In genomic region chr12:45489029-45489428, GRCm38 (mm10) we compare ENCODE assay signal across 20 mouse cellular contexts.
DNase-seq lines count a peak whose midpoint lies in the region; ATAC-seq and TF ChIP-seq lines count a peak whose summit lies in the region.
"Had no signal": no experiment of that assay in that cellular context is flagged by ENCODE, and none has a peak within 500 bp of the region (broad histone marks: within the 10 kb centered on the region; RNA-seq: fewer than 3 reads in every experiment).

No protein-coding gene starts in this region.

- H3K36me3 ChIP-seq in stomach, postnatal 0 days (ENCODE audit: control insufficient read depth, insufficient read depth, low read length): no peaks in the 10 kb centered on the region
- H3K36me3 ChIP-seq: embryonic facial prominence, embryonic 10.5 days; embryonic facial prominence, embryonic 12.5 days; forebrain, embryonic 15.5 days had no signal

- ATAC-seq in stomach, postnatal 0 days (ENCODE audit: low FRiP score, low TSS enrichment): no peak
- ATAC-seq: forebrain, embryonic 13.5 days; forebrain, embryonic 15.5 days; forebrain, postnatal 0 days had no signal

- no peak overlapping the region for H3K4me3 ChIP-seq in layer of hippocampus, adult 2 months
- no peak overlapping the region for H3K4me3 ChIP-seq in stomach, postnatal 0 days (ENCODE audit: low read depth, low read length)
- H3K4me3 ChIP-seq: embryonic facial prominence, embryonic 10.5 days; embryonic facial prominence, embryonic 12.5 days; forebrain, embryonic 13.5 days; forebrain, embryonic 15.5 days had no signal

- H3K27ac ChIP-seq in layer of hippocampus, adult 2 months: no peak overlapping the region
- H3K27ac ChIP-seq in stomach, postnatal 0 days (replicated peaks): no peak overlapping the region
- H3K27ac ChIP-seq: embryonic facial prominence, embryonic 10.5 days; embryonic facial prominence, embryonic 12.5 days; forebrain, embryonic 13.5 days; forebrain, embryonic 15.5 days had no signal

- TF ChIP-seq EP300 in stomach, postnatal 0 days (optimal IDR thresholded peaks at IDR 0.05): no peak

- H3K4me2 ChIP-seq in stomach, postnatal 0 days (replicated peaks; ENCODE audit: low read depth): no peak overlapping the region
- H3K4me2 ChIP-seq: embryonic facial prominence, embryonic 12.5 days; forebrain, embryonic 13.5 days; forebrain, embryonic 15.5 days had no signal

- no peak overlapping the region for H3K9ac ChIP-seq in stomach, postnatal 0 days (ENCODE audit: low read length)
- H3K9ac ChIP-seq: embryonic facial prominence, embryonic 12.5 days; forebrain, embryonic 13.5 days; forebrain, embryonic 15.5 days; forebrain, postnatal 0 days had no signal

- DNase-seq in adrenal gland, postnatal 10 days: peak; percentile 4
- no peak for DNase-seq in adrenal gland, adult 8-10 months
- no peak for DNase-seq in layer of hippocampus, adult 2 months (ENCODE audit: low spot score in 2 of 2)
- no peak for DNase-seq in layer of hippocampus, adult 8-10 months (ENCODE audit: low spot score in 2 of 2)
- peak; percentile 56 for DNase-seq in A20 (ENCODE audit: low read depth, low spot score)
- DNase-seq in stomach, postnatal 0 days (ENCODE audit: low spot score): no peak
- DNase-seq in urinary bladder, postnatal 36 days (ENCODE audit: low spot score in 2 of 2): no peak
- DNase-seq: adrenal gland, adult 2 months; adrenal gland, postnatal 25 days; cerebellum, adult 11 months; cerebellum, adult 18-20 months; cerebellum, adult 8-10 months; cerebellum, adult 9-11 months; cerebellum, postnatal 14 days; cerebellum, postnatal 36 days; forebrain, postnatal 0 days had no signal

- H3K27me3 ChIP-seq in stomach, postnatal 0 days (ENCODE audit: control insufficient read depth, insufficient read depth, low read length): no peaks in the 10 kb centered on the region
- H3K27me3 ChIP-seq: embryonic facial prominence, embryonic 12.5 days; forebrain, embryonic 13.5 days; forebrain, embryonic 15.5 days had no signal

- H3K9me3 ChIP-seq in stomach, postnatal 0 days (ENCODE audit: control insufficient read depth, low read length): no peaks in the 10 kb centered on the region
- H3K9me3 ChIP-seq: embryonic facial prominence, embryonic 10.5 days; embryonic facial prominence, embryonic 12.5 days; forebrain, embryonic 13.5 days; forebrain, embryonic 15.5 days had no signal

- peak; percentile 56 for TF ChIP-seq CTCF in layer of hippocampus, adult 2 months (conservative IDR thresholded peaks at IDR 0.05)
- TF ChIP-seq CTCF in stomach, postnatal 0 days (IDR thresholded peaks at IDR 0.05; ENCODE audit: low read depth): peak; percentile 5; the same call in 1 of the 2 replicates

- H3K4me1 ChIP-seq in stomach, postnatal 0 days (replicated peaks; ENCODE audit: control insufficient read depth, insufficient read depth): no peaks in the 10 kb centered on the region
- H3K4me1 ChIP-seq: embryonic facial prominence, embryonic 10.5 days; embryonic facial prominence, embryonic 12.5 days; forebrain, embryonic 13.5 days; forebrain, embryonic 15.5 days had no signal

- 54% methylated on average over 1 of the region's 1 CpGs for WGBS in stomach, postnatal 0 days

Comparison
In these comparisons a context has a peak if more than half of its experiments do, and no peak if none do; other contexts are left out.
1. DNase-seq: peak in adrenal gland, postnatal 10 days (single experiment) and A20 (single experiment); none in adrenal gland, adult 8-10 months (single experiment), layer of hippocampus, adult 2 months (0 of 2), layer of hippocampus, adult 8-10 months (0 of 2), stomach, postnatal 0 days (single experiment) and urinary bladder, postnatal 36 days (0 of 2).